Mouse (Mus musculus): Measurements from ENCODE around the gene Sumo1. TPM values are rescaled to one million over a fixed set of nuclear protein-coding genes. Genes with fewer than 3 reads are reported as not detected.
"Not testable (repeated sequence)": the region's sequence is repeated elsewhere in the genome, so short reads cannot be mapped to it uniquely, and the experiment has no call there.

Gene Sumo1
- 119 and 131 TPM in 2 replicates for total RNA-seq (2021)
- long read RNA-seq, experiment 1, transcript Sumo1-201 (5 exons, 1,215 nt): major isoform, 232 of 320 reads
- long read RNA-seq, experiment 1, partial matches to known transcripts: 70 of 320 reads
- long read RNA-seq, experiment 1, other reads (novel, unspliced or antisense): 17 of 320 reads
- long read RNA-seq, experiment 2, transcript Sumo1-201 (5 exons, 1,215 nt): major isoform, 140 of 227 reads
- long read RNA-seq, experiment 2, partial matches to known transcripts: 71 of 227 reads
- long read RNA-seq, experiment 2, other reads (novel, unspliced or antisense): 16 of 227 reads

DNA sequence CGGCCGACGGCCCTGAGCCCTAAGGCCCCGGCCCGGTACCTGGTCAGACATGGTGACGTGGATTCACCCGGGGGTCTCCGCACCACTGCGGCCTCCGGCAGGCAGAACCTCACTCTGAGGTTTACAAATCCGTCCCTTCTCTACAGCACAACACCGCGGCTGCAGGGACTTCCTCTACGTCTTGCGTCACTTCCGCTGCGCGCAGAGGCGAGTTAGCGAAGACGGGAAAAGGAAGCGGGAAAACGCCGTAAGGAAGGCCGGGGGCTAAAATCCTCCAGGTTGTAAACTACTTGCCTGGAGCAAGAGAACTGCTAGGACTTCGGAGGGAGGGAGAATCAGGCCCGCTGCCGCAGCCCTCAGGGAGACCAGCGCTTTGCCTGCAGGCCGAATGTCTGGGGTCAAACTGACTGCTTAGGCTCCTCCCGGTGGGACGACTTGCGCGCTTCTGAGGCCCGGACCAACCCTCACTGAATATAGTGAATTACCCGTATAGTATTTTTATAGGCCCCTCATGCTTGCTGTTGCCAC lies at the start of gene Sumo1:
Gene Sumo1 (minus strand): TSS at position 194 of the 528 bp plus-strand sequence.
- peak; percentile 94 for DNase-seq

DNA sequence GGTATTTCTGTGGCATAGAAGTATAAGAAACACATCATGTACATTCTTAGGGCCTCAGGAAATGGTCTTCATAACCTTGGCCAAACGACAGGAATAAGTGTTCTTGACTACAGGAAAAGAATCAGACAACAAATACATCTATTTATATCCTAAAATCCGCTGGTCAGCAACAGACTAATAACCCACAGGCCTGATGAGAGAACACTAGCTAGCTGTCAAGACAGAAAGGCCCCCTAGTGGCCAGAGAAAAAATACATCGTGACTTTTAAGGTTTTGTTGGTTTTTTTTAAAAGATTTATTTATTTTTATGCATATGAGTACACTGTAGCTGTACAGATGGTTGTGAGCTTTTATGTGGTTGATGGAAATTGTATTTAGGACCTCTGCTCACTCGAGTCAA lies 49.3 kb upstream of the Sumo1 start:
- DNase-seq: no peak

- DNase-seq: peak; percentile 15
These were observed 31.1 kb upstream of the Sumo1 start for GRCm38 (mm10) chr1:59701766-59702165.

GRCm38 (mm10) chr1:59698207-59698606 lies 27.6 kb upstream of the Sumo1 start:
- DNase-seq: no peak

GRCm38 (mm10) chr1:59697751-59698150 lies 27.1 kb upstream of the Sumo1 start:
- DNase-seq: no peak

DNA sequence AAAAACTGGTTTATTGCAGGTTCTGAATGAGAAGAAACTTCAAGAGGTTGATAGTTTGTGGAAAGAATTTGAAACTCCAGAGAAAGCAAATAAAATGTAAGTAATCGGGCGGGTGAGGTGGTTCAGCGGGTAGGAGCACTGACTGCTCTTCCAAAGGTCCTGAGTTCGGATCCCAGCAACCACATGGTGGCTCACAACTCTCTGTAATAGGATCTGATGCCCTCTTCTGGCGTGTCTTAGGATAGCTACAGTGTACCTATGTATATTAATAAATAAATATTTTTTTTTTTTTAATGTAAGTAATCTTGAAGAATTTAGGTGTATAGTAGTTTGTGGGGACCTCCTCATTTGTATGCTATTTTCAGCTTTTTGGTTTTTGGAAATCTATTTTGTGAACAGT lies 19.8 kb upstream of the Sumo1 start:
- no peak for DNase-seq

GRCm38 (mm10) chr1:59687493-59687892 lies 16.9 kb upstream of the Sumo1 start:
- DNase-seq: no peak

GRCm38 (mm10) chr1:59684819-59685755 lies 14.5 kb upstream of the Sumo1 start, which contains the start of gene Nop58:
Gene Nop58 (plus strand): TSS chr1:59684971.
- DNase-seq: peak; percentile 91

DNA sequence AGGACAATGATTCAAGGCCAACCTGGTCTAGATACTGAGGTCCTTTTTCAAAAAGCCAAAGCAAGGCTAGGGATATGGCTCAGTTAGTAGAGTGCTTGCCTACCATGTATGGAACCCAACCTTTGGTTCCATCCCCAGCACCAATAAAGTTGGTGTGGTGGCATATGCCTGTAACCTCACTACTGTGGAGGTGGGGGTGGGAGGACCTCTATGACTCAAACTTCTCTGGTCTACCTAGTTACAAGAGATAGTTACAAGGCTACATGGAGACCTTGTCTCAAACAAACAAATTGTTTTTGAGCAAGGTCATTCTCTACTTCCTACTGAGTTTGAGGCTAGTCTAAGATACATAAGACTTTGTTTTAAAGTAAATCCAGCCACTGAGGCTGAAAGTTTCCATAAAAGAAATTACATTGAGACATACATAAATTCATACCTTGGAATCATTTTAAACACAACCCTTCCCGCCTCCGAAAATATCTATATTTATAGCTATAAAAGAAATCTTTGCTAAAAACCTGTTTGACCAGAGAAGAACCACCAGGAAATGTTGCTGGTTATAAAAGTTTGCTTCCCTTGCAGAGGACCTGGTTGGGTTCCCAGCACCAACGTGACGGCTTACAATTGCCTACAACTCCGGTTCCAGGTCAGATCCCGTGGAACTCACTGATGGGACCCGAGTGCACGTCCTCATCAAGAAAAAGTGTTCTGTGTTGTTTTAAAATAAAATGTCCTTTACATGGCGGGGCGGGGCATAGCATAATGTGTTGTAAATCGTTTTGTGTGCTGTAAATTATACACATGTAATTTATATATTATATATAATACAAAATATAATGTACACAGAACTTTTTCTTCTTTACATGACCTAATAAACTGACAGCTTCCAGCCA lies 13.5 kb upstream of the Sumo1 start:
- DNase-seq: peak; percentile 32

- DNase-seq: no peak
These were observed 3.0 kb upstream of the Sumo1 start for GRCm38 (mm10) chr1:59673661-59674060.

DNA sequence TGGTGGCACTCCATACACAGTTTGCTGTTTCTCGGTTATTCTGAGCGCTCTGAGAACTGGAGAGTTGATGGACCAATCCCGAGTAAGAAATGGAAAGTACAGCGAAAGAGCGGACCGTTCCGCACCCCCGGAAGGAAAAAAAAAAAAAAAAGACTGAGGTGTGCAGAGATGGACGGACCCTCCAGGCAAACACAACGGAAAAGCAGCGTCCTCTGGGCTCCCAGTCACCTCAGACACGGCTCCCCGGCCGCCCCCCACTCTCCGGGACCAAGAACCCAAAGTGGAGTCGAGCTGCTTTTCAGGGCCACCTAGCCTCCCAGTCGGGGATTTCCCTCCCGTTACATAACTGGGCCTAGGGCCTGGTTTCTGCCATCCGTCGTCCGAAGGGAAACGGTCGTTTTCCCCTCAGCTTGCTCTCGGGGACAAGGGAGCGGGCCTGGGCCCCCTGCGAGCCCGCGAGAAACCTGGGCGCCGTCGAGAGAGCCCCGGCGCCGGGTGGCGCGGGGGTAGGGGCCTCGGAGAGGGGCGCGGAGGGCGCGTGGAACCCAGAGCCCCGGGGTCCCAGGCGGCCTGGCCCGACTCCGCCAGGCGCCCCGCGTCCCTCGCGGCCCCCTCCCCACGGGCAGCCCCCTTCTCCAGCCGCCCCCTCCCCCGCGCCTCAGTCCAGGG lies 538 bp downstream of the Sumo1 start:
- DNase-seq: peak; percentile 68

- DNase-seq: no peak
These were observed 1.8 kb downstream of the Sumo1 start for GRCm38 (mm10) chr1:59668871-59669270.

DNA sequence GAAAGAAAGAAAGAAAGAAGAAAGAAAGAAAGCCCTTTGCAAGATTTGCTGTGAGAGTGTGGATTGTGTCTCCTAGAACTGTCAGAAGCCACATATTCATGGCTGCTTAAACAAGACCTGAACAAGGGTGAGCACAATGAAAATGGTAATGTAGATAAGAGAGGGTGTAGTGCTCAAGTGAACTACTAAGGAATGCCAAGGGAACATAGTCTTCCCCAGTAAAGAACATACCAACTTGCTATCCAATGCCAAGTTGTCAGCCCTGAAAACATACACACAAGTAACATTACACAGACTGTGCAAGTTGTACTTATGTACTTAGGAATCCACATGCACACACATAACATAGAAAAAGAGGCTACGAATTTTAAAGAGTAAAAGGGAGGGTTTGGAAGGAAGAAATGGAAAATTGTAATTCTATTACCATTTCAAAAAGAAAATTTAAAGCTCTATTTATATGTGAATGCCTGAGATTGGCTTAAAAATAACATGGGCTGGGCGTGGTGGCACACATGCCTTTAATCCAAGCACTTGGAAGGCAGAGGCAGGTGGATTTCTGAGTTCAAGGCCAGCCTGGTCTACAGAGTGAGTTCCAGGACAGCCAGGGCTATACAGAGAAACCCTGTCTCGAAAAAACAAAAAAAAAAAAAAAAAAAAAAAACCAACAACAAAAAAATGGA lies 7.0 kb downstream of the Sumo1 start:
- DNase-seq: no peak

DNA sequence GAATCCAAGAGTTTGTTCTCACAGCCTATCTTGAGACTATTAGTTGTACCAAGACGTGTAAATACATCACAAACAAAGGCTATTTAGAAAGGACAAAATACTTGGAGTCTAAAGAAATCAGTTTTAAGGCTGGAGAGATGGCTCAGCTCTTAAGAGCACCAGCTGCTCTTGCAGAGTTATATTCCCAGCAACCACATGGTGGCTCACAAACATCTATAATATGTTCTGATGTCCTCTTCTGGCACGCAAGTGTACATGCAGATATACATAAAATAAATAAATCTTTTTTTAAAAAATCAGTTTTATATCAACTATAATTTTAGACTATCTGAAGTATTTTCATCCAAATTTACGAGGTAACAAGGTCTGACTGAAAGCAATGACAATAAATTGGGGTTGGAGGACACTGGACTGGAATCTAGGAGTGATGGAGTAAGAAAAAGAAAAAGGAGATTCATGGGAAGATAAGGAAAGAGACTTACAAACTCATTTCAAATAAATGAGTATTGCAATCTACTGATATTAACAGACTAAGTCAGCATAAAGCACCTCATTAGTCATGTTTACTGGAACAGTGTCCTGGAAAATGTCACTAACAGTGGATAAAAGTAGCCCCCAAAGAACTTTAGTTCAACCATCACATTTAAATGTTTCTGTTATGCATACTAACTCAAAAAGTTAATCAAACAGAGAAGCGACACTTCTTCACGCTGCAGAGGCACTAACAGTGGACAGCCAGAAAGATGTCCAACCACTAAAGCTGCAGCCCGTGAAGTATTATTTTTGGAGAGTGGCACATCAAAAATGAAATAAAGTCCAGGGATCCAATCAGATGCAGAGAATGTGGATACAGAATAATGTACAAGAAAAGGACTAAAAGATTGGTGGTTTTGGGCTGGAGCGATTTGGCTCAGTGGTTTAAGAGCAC lies 14.1 kb downstream of the Sumo1 start:
- DNase-seq: no peak

- DNase-seq: no peak
These were observed 17.3 kb downstream of the Sumo1 start for GRCm38 (mm10) chr1:59653243-59653911.

DNA sequence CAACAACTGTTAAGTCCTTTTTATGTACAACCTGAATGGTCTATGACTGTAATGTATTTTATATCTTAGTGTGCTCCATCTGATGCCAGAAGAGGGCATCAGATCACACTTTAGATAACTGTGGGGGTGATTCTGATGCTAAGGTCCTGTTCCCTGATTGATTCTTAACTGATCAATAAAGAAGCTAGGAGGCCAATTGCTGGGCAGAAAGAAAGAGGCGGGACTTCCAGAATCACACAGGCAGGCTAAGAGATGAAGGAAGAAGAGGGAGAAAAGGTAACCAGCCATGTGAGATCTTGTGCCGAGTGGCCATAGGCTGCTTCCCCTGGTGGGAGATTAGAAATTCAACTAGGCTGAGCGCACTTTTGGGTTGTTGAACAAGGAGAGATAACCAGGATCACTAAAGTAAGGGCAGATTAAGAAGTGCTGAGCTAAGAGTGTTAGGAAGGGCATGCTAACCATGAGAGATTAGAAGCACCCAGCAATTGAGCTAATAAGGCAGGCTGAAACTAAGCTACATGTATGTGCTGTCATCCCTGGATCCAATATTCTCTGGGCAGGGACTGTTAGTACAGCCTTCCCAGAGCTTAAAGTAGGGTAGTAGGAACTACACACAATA lies 19.3 kb downstream of the Sumo1 start:
- no peak for DNase-seq

- DNase-seq: not testable (repeated sequence)
These were observed 24.1 kb downstream of the Sumo1 start for GRCm38 (mm10) chr1:59646502-59646901.

DNA sequence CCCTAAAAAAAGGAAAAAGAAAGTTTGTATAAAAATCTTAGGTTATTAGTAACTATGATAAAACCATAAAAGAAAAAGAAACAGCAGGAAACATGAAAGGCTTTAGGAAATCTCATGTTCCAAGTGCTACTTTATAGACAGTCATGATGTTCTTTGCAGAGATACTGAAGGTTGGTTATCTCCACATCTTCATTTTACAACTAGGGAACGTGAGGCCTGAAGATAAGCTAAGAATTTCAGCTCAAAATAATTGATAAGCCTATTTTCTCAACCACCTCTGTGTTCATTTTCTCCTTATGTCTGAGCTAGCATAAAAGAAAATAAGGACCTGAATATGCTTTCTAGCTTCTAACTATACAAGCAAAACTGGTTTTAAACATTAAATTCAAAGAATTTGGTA lies 28.1 kb downstream of the Sumo1 start:
- DNase-seq: no peak

- DNase-seq: no peak
These were observed 32.3 kb downstream of the Sumo1 start for GRCm38 (mm10) chr1:59638371-59638770.
